Mouse (Mus musculus): ENCODE results near the gene Padi1. TPM values are rescaled to one million over a fixed set of nuclear protein-coding genes. Genes with fewer than 3 reads are reported as not detected.

Gene Padi1
- polyA plus RNA-seq (2012; ENCODE audit: insufficient read depth, low replicate concordance), result 0.29 TPM in 1 of 2 replicates, not detected in the other

DNA sequence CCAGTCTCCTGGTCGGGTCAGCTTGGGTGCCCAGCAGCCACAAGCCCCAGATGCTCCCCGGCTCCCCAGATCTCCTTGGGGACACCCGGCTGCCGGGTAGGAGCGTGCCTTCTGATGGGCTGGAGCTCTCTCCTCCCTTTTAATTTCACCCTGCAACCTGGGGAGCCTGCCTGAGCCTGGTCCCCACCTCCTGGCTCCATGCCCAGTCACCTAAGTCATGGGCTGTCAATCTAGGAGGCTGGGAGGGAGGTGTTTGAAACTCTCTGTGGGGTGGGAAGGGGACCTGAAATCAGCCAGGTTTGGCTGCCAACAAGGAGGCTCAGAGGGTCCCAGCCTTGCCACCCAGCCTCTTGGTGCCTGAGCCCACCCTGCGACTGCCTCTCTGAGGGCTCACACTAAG lies at the start of gene Padi1:
Padi1 (minus strand) TSS at position 113 of the 400 bp plus-strand sequence.
- H3K4me1 ChIP-seq, result peaks cover 5% of the 10 kb centered on the region; the same call in 1 of the 2 replicates
- no peaks in the 10 kb centered on the region for H3K36me3 ChIP-seq (replicated peaks; ENCODE audit: low read length)
- TF ChIP-seq FLI1 (IDR thresholded peaks at IDR 0.05; ENCODE audit: low read length) (no peak), GATA1 (IDR thresholded peaks at IDR 0.05; ENCODE audit: borderline replicate concordance, low read length) (no peak)
- H3K9me3 ChIP-seq, result no peaks in the 10 kb centered on the region
- H3K27me3 ChIP-seq (replicated peaks), result peaks cover 66% of the 10 kb centered on the region
- H3K4me3 ChIP-seq (replicated peaks), result no peak within 1 kb of the TSS

GRCm38 (mm10) chr4:140892163-140892530 lies 46.6 kb upstream of the Padi1 start:
- Histone ChIP-seq H3K36me3 (replicated peaks; ENCODE audit: low read length) (no peaks in the 10 kb centered on the region), H3K9me3 (peaks cover 9% of the 10 kb centered on the region; the same call in 1 of the 2 replicates), H3K27me3 (replicated peaks) (peaks cover 10% of the 10 kb centered on the region), H3K4me1 (no peaks in the 10 kb centered on the region), H3K4me3 (replicated peaks) (no peak overlapping the region)
- TF ChIP-seq GATA1 (IDR thresholded peaks at IDR 0.05; ENCODE audit: borderline replicate concordance, low read length) (no peak), FLI1 (IDR thresholded peaks at IDR 0.05; ENCODE audit: low read length) (no peak)

- H3K36me3 ChIP-seq (replicated peaks; ENCODE audit: low read length), result no peaks in the 10 kb centered on the region
- peaks cover 15% of the 10 kb centered on the region for H3K27me3 ChIP-seq (replicated peaks)
- no peak overlapping the region for H3K4me3 ChIP-seq (replicated peaks)
- no peaks in the 10 kb centered on the region for H3K4me1 ChIP-seq
- TF ChIP-seq FLI1 (IDR thresholded peaks at IDR 0.05; ENCODE audit: low read length) (no peak), GATA1 (IDR thresholded peaks at IDR 0.05; ENCODE audit: borderline replicate concordance, low read length) (no peak)
- H3K9me3 ChIP-seq, result peaks cover 9% of the 10 kb centered on the region; the same call in 1 of the 2 replicates
Observed at GRCm38 (mm10) chr4:140891525-140892162, 46.1 kb upstream of the Padi1 start.

GRCm38 (mm10) chr4:140883852-140884251 lies 38.3 kb upstream of the Padi1 start:
- Histone ChIP-seq H3K4me3 (replicated peaks) (no peak overlapping the region), H3K27me3 (replicated peaks) (peaks cover 42% of the 10 kb centered on the region), H3K9me3 (peaks cover 37% of the 10 kb centered on the region), H3K36me3 (replicated peaks; ENCODE audit: low read length) (no peaks in the 10 kb centered on the region), H3K4me1 (no peaks in the 10 kb centered on the region)
- TF ChIP-seq GATA1 (IDR thresholded peaks at IDR 0.05; ENCODE audit: borderline replicate concordance, low read length) (no peak), FLI1 (IDR thresholded peaks at IDR 0.05; ENCODE audit: low read length) (no peak)

DNA sequence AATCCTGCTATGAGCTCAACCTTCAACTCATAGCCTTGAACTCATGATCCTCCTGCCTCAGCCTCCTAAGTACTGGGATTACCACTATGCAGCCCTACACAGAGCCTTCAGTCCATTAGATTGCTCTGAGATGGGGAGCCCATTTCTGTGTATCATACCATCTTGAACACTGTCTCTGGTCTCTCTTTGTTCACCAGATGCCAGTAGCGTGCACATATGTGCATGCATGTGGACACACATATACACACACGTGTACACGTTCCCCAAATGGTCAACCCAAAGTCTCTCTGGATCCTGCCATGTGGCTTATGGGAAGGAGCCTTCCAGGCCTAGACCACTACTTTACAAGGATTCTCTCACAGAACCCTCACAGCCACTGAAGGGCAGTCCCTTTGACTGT lies 37.4 kb upstream of the Padi1 start:
- Histone ChIP-seq H3K27me3 (replicated peaks) (peaks cover 42% of the 10 kb centered on the region), H3K4me1 (no peaks in the 10 kb centered on the region), H3K9me3 (peaks cover 37% of the 10 kb centered on the region), H3K36me3 (replicated peaks; ENCODE audit: low read length) (no peaks in the 10 kb centered on the region), H3K4me3 (replicated peaks) (no peak overlapping the region)
- TF ChIP-seq FLI1 (IDR thresholded peaks at IDR 0.05; ENCODE audit: low read length) (no peak), GATA1 (IDR thresholded peaks at IDR 0.05; ENCODE audit: borderline replicate concordance, low read length) (no peak)

DNA sequence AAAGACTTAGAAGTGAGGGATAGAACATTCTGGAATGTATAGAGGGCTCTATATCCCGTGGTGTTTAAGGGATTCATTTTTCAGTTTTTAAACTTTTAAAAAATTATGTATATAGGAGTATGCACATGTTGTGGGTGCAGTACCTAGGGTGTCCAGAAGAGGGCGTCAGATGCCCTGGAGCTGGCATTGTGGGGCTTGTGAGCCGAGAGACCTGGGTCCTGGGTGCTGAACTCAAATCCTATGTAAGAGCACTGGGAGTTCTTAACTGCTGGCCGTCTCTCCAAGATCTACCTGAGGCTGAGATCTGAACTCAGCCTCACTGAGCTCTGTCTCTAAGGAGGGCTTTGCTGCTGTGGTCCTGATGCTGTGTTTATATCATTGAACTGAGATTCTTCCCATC lies 36.8 kb upstream of the Padi1 start:
- TF ChIP-seq FLI1 (IDR thresholded peaks at IDR 0.05; ENCODE audit: low read length) (no peak), GATA1 (IDR thresholded peaks at IDR 0.05; ENCODE audit: borderline replicate concordance, low read length) (no peak)
- no peaks in the 10 kb centered on the region for H3K36me3 ChIP-seq (replicated peaks; ENCODE audit: low read length)
- no peak overlapping the region for H3K4me3 ChIP-seq (replicated peaks)
- H3K27me3 ChIP-seq (replicated peaks), result peaks cover 43% of the 10 kb centered on the region
- no peaks in the 10 kb centered on the region; the same call in 1 of the 2 replicates for H3K4me1 ChIP-seq
- peaks cover 37% of the 10 kb centered on the region for H3K9me3 ChIP-seq

DNA sequence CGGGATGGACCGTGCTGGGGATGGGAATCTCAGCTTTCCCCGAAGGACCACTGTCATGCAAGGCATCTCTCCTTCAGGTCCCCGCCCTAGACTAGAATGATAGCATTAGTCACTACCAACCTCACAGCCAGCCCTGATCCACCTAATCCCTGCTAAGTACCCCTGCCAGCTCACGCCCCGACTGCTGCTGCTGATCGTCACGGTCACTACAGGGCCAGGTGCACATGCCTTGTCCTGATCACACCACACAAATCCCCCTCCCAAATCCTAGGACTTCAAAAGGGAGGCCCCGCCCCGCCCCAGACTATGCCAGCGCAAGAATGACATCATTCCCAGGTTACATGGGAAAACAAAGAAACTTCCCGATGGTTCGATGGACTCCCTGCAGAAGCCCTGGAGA lies 36.2 kb upstream of the Padi1 start:
- Histone ChIP-seq H3K4me3 (replicated peaks) (no peak overlapping the region), H3K36me3 (replicated peaks; ENCODE audit: low read length) (no peaks in the 10 kb centered on the region), H3K9me3 (peaks cover 37% of the 10 kb centered on the region), H3K27me3 (replicated peaks) (peaks cover 42% of the 10 kb centered on the region), H3K4me1 (peaks cover under 1% of the 10 kb centered on the region; the same call in 1 of the 2 replicates)
- no peak for TF ChIP-seq GATA1 (IDR thresholded peaks at IDR 0.05; ENCODE audit: borderline replicate concordance, low read length)

DNA sequence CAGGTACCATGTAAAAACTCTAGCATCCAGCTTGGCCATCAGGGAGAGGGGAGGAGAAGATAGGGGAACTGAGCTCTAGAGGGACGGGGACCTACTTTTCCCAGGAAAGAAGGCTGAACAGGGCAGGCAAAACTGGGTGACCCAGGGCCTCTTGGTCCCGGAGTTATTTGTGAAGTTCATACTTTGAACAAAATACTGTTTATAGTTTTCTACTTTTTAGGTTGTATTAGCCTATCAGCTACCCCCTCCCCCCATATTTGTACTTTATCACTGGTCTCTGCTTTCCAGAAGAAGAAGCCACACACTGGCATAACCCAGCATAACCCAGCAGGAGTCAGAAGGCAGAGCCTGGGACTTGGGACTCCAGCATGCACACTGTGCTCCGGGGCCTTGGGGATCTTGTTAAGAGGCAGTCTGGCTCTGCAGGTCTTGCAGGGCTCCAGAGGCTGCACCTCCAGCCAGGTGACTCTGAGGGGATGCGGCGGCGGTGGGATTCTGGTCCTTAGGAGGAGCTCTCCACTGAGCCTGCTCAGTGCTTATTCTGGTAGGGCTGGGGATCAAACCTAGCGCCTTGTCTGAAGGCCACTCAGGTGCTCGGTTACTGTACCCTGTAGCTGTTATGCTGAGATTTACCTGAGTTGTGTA lies 35.6 kb upstream of the Padi1 start:
- H3K27me3 ChIP-seq (replicated peaks), result peaks cover 45% of the 10 kb centered on the region
- no peak overlapping the region for H3K4me3 ChIP-seq (replicated peaks)
- H3K4me1 ChIP-seq, result peaks cover 3% of the 10 kb centered on the region; the same call in 1 of the 2 replicates
- H3K36me3 ChIP-seq (replicated peaks; ENCODE audit: low read length), result no peaks in the 10 kb centered on the region
- TF ChIP-seq FLI1 (IDR thresholded peaks at IDR 0.05; ENCODE audit: low read length) (no peak), GATA1 (IDR thresholded peaks at IDR 0.05; ENCODE audit: borderline replicate concordance, low read length) (no peak)
- H3K9me3 ChIP-seq, result peaks cover 37% of the 10 kb centered on the region

GRCm38 (mm10) chr4:140880207-140880606 lies 34.6 kb upstream of the Padi1 start:
- Histone ChIP-seq H3K9me3 (peaks cover 37% of the 10 kb centered on the region), H3K4me1 (peaks cover 3% of the 10 kb centered on the region; the same call in 1 of the 2 replicates), H3K27me3 (replicated peaks) (peaks cover 47% of the 10 kb centered on the region), H3K4me3 (replicated peaks) (no peak overlapping the region), H3K36me3 (replicated peaks; ENCODE audit: low read length) (no peaks in the 10 kb centered on the region)
- TF ChIP-seq GATA1 (IDR thresholded peaks at IDR 0.05; ENCODE audit: borderline replicate concordance, low read length) (no peak), FLI1 (IDR thresholded peaks at IDR 0.05; ENCODE audit: low read length) (no peak)

GRCm38 (mm10) chr4:140879739-140880138 lies 34.2 kb upstream of the Padi1 start:
- Histone ChIP-seq H3K27me3 (replicated peaks) (peaks cover 51% of the 10 kb centered on the region), H3K4me3 (replicated peaks) (no peak overlapping the region), H3K36me3 (replicated peaks; ENCODE audit: low read length) (no peaks in the 10 kb centered on the region), H3K9me3 (peaks cover 37% of the 10 kb centered on the region), H3K4me1 (peaks cover 3% of the 10 kb centered on the region; the same call in 1 of the 2 replicates)
- TF ChIP-seq GATA1 (IDR thresholded peaks at IDR 0.05; ENCODE audit: borderline replicate concordance, low read length) (no peak), FLI1 (IDR thresholded peaks at IDR 0.05; ENCODE audit: low read length) (no peak)
